Mouse (Mus musculus): ENCODE measurements around the gene Gtf2e1. TPM values are rescaled to one million over a fixed set of nuclear protein-coding genes. Genes with fewer than 3 reads are reported as not detected.

Gtf2e1 gene
- total RNA-seq, 4 experiments from 2014 or later = 10.2 to 14.1 (median 11.6) TPM

GRCm38 (mm10) chr16:37546312-37546711, 6.7 kb upstream of the Gtf2e1 start:
- no peak for DNase-seq (ENCODE audit: low spot score in 2 of 2)

GRCm38 (mm10) chr16:37540776-37541175, 1.2 kb upstream of the Gtf2e1 start:
- DNase-seq (ENCODE audit: low spot score in 2 of 2) = peak; percentile 29 to 60

GRCm38 (mm10) chr16:37539240-37539610, 364 bp downstream of the Gtf2e1 start:
- DNase-seq (ENCODE audit: low spot score in 2 of 2) = no peak

DNA sequence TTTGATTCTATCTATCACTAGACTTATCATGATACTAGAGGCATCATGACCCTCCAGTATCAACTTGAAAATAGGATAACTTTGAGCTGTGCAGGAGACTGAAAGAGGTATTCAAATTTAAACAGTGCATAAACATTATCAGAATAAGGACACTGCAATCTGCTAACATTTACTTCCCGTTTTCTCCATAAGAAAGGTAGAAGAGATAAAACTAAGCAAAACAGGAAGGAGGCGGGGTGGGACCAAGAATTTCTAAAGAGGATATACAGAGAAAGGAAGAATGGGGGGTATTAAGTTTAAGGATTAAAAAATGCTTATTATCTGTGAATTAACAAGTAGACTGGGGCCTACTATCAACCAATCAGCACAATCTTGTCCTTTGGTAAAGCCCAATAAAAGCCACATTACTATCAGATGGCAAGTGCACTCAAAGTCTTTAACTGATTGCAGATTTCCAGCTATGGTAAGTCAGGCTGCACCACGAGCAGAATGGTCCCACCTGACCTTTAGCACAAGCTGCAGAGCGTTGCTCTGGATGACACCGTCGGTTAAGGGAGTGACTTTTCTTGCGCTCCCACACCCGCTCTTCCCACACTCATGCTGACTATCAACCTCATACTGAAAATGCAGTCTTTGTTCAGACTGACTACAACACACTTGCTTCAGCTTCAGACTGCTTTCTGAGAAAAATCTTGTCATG, 6.1 kb downstream of the Gtf2e1 start:
- DNase-seq (ENCODE audit: low spot score in 2 of 2) = no peak

GRCm38 (mm10) chr16:37532046-37532445, 7.5 kb downstream of the Gtf2e1 start:
- DNase-seq (ENCODE audit: low spot score in 2 of 2) = no peak

DNA sequence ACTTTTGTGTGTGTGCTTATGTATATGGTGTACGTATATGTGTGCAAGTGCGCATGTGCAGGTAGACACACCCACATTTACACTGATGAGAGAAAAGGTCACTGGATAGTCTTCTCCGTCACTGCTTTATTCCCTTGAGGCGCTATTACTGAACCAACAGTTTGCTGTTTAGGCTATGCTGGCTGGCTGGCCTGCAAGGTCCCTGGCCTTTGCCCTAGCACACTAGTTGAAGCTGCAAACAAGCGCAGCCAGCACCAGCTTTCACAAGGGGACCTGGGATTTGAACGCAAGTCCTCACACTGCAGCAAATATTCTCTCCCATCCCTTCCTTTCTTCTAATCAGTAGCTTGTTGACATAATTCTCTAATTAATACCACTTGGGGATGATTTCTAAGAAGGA, 9.4 kb downstream of the Gtf2e1 start:
- no peak for DNase-seq (ENCODE audit: low spot score in 2 of 2)

DNA sequence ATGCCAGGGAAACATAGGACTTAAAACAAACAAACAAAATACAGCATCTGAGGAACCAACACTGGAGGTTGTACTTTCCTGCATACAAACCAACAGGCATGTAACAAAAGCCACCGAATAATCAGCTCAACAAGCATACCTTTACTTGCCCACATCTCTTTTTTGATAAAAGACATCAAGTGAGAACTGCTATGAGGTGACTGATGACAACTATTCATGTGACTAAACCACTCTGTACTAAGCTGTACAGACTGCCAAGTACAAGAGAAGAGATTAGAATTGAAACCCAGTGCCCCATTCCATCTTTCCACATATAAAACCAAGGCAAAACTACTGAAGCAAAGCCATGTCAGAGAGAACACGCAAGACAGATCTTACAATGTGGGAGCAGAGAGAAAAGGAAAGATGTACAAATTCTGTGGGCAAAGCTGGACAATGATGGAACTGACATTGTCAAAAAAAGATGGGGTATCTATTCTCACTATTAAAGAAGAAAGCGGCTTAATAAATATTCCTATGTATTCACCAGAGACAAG, 12.8 kb downstream of the Gtf2e1 start:
- no peak for DNase-seq (ENCODE audit: low spot score in 2 of 2)

DNA sequence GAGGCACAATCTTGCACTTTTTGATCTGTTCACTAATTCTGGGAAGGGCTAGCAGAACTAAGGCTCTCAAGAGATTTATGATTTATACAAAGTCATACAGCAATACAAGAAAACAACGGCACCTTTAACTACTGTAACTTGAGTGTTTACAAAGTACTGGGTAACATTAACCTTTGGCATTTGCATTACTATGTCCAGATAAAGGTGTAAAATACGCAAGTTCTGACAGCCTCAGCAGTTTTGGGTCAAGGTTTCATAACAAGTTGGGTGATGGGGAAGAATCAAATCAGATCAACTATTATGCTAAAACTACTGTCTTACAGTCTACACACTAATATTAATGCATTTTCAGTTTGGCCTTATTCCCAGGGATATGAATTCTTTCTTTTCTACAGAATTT, 14.5 kb downstream of the Gtf2e1 start:
- DNase-seq (ENCODE audit: low spot score in 2 of 2) = no peak

- no peak for DNase-seq (ENCODE audit: low spot score in 2 of 2)
Observed at GRCm38 (mm10) chr16:37522100-37522697, 17.4 kb downstream of the Gtf2e1 start.

- DNase-seq (ENCODE audit: low spot score in 2 of 2) = no peak
Observed at GRCm38 (mm10) chr16:37520190-37521040, 19.2 kb downstream of the Gtf2e1 start.

DNA sequence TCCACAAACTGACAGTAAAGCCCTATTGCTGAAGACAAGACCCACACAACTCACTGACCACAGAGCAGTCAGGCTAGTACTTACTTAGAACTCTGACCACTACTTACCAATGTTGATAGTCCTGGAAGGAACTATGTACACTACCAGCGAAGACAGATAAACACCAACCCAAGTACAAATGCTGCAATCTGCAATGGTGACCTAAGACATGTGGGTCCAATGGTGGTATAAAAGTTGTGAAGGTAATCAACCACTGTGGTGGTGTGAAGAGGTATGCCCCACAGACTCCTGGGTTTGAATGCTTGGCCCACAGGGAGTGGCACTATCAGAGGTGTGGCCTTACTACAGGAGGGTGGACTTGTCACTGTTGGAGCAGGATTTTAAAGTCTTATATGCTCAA, 19.9 kb downstream of the Gtf2e1 start:
- no peak for DNase-seq (ENCODE audit: low spot score in 2 of 2)

DNA sequence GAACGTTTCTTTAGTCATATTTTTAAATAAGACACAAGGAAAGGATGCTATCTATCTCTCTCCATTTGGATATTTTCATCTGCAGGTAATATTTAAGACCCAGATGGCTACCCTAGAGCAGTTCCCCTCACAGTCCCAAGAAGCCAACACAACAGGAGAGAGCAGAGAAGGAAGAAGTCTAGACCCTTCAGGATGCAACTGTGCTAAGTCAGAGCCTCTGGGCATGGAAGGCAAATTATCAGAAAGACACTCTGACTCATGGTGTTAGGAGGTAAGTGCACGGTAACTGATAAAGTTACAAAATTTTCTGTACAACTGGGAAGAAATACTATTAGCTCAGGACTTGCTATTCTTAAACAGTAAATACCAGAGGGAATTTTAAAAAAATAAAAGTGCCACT, 20.9 kb downstream of the Gtf2e1 start:
- no peak for DNase-seq (ENCODE audit: low spot score in 2 of 2)

- no peak for DNase-seq (ENCODE audit: low spot score in 2 of 2)
Observed at GRCm38 (mm10) chr16:37517596-37518211, 21.9 kb downstream of the Gtf2e1 start.

DNA sequence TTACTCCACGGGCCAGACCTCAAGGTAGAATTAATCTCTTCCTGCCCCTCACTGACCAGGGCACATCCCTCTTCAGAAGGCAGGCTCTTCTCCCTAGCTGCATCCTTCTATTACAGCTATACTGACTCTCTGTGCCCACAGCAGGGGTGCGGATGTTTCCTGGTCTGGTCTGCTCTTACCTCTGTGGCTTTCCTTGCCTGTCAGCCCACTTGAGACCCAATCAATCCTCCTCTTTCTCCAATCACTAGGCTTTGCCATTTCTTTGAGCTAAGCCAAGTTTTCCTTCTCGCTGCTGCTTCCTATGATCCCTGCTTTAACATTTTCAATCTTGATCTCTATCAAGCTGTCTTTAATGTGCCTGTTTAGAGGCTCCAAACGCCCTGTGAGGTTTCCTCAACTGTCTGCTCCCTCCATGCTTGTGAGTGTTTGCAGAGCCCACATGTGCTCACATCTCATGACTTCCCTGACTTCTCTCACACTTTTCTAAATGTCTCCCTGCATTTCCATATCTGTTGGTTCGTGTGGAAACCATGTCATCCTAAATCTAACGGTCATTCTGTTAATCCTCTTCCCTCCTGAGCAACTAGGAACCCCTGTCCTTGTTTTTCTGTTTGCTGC, 23.1 kb downstream of the Gtf2e1 start:
- no peak for DNase-seq (ENCODE audit: low spot score in 2 of 2)

DNA sequence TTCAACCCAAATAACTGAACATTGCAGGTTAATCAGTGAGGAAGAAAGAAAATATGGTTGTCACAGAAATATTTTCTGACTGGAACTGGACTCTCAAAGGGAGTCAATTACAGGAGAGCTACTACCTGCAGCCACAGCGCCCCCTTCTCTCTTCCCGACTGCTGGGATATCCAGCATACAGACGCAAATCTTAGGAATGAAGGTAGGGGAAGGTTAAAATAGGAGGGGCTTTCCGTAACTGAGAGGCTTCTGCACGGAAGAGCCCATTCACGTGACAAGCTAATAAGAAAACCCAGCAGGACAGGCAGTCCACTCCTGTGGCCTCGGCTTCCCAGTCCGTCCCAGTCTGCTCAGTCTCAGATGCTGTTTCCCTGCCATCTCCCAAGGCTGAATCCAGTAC, 24.9 kb downstream of the Gtf2e1 start:
- DNase-seq (ENCODE audit: low spot score in 2 of 2) = no peak

GRCm38 (mm10) chr16:37511489-37511888, 28.1 kb downstream of the Gtf2e1 start:
- no peak for DNase-seq (ENCODE audit: low spot score in 2 of 2)

DNA sequence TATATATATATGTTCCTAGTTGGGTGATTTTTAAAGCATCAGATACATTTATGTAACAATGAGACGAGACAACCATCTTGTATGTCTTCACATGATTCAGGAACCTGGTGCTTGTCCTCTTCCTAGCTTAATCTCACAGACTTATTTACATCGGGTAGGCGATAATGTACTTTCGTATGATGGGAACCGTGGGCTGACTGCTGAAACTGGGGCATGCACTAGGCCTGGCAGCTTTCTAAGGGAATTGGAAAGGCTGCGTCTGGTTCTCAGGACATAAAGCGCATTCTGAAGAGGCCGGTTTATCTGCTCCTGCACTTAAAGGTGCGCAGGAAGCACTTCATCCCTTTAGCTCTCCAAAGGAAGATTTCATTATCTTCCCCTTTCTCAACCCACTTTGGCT, 32.8 kb downstream of the Gtf2e1 start:
- DNase-seq (ENCODE audit: low spot score in 2 of 2) = no peak

DNA sequence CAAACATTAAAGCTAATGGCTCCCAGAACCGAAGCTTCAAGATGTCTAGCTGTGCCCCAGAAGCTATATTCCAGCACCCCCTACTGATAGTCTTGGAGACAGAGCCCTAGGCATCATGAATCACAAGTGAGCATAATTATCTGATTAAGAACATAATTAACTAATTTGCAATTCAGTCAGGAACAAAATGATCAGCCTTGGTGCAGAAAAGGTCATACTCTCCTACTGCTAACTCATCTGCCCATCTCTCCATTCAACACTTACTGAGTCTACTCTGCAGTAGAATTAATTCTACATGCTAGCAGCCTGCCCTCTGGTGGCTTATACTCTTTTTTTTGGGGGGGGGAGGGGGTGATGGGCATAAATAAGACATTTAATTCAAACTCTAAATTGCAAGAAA, 35.1 kb downstream of the Gtf2e1 start:
- no peak for DNase-seq (ENCODE audit: low spot score in 2 of 2)

GRCm38 (mm10) chr16:37498581-37498980, 41.0 kb downstream of the Gtf2e1 start:
- no peak for DNase-seq (ENCODE audit: low spot score in 2 of 2)

- no peak for DNase-seq (ENCODE audit: low spot score in 2 of 2)
Observed at GRCm38 (mm10) chr16:37495017-37495416, 44.6 kb downstream of the Gtf2e1 start.
